Mouse (Mus musculus) frontal cortex, postnatal 10 days (tissue): ENCODE results near the gene Gm21954.

Experiments
- DNase-seq, 2 experiments: peaks; one replicate each; pipeline ENCODE4 v3.0.0; 2022; ENCODE audit warnings: low spot score in 2 of 2, mixed read lengths in 1 of 2

Gm21954 gene

DNA sequence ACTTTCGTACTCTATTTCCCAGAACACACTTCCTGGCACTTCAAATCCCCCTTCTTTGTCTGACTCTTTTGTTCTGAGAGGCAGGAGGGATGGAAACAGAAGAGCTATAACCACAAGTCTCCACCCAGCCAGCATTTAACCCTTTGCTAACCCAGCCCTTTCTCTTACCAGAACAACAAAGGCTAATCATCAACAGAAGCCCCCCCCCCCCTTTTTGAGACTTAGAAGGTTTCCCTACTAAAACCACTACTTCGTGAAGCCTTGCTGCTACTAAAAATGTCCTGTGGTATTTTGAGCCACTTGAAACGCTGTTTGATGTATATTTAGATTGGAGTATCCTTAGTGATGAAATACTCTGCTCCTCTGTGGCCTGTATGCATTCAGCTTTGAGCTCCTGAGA lies 52.7 kb downstream of the Gm21954 start:
- no peak for DNase-seq

DNA sequence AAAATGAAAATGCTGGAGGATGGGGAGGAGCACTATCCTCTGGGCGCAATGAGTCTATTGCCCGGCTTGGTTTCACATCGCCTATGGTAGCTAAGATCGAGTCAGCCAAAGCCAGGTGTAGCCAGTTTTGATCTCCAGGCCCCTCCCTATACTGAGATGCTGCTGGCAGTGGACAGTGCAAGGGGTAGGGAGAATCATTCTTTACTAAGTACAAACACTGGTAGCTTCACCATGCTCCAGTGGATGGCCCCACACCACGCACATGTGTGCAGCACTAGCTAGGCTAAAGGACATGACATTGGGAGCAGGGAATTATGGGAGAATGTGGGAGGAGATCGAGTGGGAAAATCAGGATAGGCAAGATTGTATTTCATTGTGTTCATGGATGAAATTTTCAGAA lies 53.2 kb downstream of the Gm21954 start:
- no peak for DNase-seq

DNA sequence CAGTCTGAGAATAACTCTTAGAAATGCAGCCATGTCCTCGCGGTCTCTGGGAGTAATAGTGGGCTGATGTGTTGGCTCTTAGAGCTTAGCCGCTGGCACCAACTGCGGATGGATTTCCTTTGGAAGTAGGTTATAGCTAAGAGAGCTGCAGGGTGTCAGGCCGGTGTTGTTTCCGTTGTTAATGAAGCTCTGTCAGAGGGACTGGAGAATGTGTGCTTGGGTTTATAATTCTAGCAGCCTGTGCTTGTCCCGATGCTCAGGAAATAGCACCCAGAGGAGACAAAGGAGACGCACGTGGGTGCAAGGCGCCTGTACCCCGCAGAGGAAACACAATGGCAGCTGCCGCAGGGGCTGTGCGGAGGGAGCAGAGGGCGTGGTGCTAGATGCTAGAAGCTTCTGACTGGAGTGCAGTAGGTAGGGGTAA lies 56.5 kb downstream of the Gm21954 start:
- DNase-seq, result peak; percentile 68 to 79
